Mouse (Mus musculus) stomach, postnatal 0 days (tissue): ENCODE data around the gene Olfr958. TPM values are rescaled to one million over a fixed set of nuclear protein-coding genes. Genes with fewer than 3 reads are reported as not detected.

ENCODE experiments used
- ATAC-seq: fragments of 200-750 bp; cut with Nextera tagmentation; 2 replicates; pipeline ENCODE4 v1.8.0; 2017; ENCODE audit not compliant: low FRiP score, low TSS enrichment
- DNase-seq: peaks from one replicate; pipeline ENCODE4 v3.0.0-alpha.2; 2016; ENCODE audit warnings: low spot score
- H3K27ac ChIP-seq: fragments of 300-500 bp; sonication (generic); replicated peaks from 2 replicates; pipeline ENCODE4 v1.5.1; 2014; ENCODE audit warnings: mild to moderate bottlenecking, control low read depth
- H3K27me3 ChIP-seq: fragments of 300-500 bp; sonication (generic); 2 replicates; pipeline ENCODE4 v1.6.1; 2014; ENCODE audit warnings: low read length; ENCODE audit not compliant: control insufficient read depth, insufficient read depth
- H3K36me3 ChIP-seq: fragments of 300-500 bp; sonication (generic); 2 replicates; pipeline ENCODE4 v1.6.1; 2014; ENCODE audit warnings: low read length, mixed read lengths; ENCODE audit not compliant: control insufficient read depth, insufficient read depth
- H3K4me1 ChIP-seq: fragments of 300-500 bp; sonication (generic); replicated peaks from 2 replicates; pipeline ENCODE4 v1.6.1; 2014; ENCODE audit warnings: antibody characterized with exemption; ENCODE audit not compliant: control insufficient read depth, insufficient read depth
- H3K4me2 ChIP-seq: fragments of 300-500 bp; sonication (generic); replicated peaks from 2 replicates; pipeline ENCODE4 v1.6.1; 2014; ENCODE audit warnings: low read depth, mild to moderate bottlenecking, control low read depth, moderate library complexity
- H3K4me3 ChIP-seq: fragments of 300-500 bp; sonication (generic); 2 replicates; pipeline ENCODE4 v1.5.1; 2014; ENCODE audit warnings: low read depth, low read length, control low read depth
- H3K9ac ChIP-seq: fragments of 300-500 bp; sonication (generic); 2 replicates; pipeline ENCODE4 v1.6.1; 2014; ENCODE audit warnings: mild to moderate bottlenecking, low read length, control low read depth, mixed read lengths
- H3K9me3 ChIP-seq: fragments of 300-500 bp; sonication (generic); 2 replicates; pipeline ENCODE4 v1.6.1; 2016; ENCODE audit warnings: low read length; ENCODE audit not compliant: control insufficient read depth
- CTCF ChIP-seq: IDR thresholded peaks from 2 replicates; pipeline ENCODE4 v1.5.1; 2016; ENCODE audit warnings: antibody characterized with exemption, low read depth, mild to moderate bottlenecking, moderate library complexity
- EP300 ChIP-seq: optimal IDR thresholded peaks from 2 replicates; pipeline ENCODE3; 2016; ENCODE audit warnings: antibody characterized with exemption
- WGBS: fragments of 180-500 bp; shearing (Covaris S2); extraction: QIAGEN DNeasy Blood & Tissue Kit; methylation state at CpG from one replicate; pipeline ENCODE4 v1.1.7; 2014; 5-methylcytosine and 5-hydroxymethylcytosine counted together
- polyA plus RNA-seq: library from polyadenylated mRNA; unstranded; fragments of >200 nt; fragmentation: Nextera tagmentation; extraction: Ambion mirVana; gene quantifications from 2 replicates; pipeline ENCODE4 v1.2.1, GENCODE M21; 2015

Olfr958 gene
- not detected in 2 replicates for polyA plus RNA-seq

DNA sequence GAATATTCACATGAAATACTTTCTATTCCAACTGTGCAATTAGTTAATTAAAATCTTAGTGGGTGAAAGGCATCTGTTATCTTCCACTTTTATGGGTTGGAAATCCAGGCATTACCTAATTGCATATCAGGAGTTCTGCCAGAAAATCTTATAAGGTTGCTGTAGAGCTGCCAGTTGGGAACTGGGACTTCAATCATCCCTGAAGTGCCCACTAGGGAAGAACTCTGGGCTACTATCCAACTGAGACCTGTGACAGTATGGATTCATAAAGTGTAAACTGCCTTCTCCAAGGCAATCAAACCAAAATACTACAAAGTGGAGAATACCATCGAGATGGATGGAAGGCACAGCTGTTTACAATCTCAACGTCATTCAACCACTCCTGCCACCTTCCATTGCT lies at the start of gene Olfr958:
Gene Olfr958 (minus strand): TSS at position 109 of the 400 bp plus-strand sequence.
- no peaks in the 10 kb centered on the region for H3K27me3 ChIP-seq
- H3K36me3 ChIP-seq, result no peaks in the 10 kb centered on the region
- H3K27ac ChIP-seq, result no peak within 1 kb of the TSS
- ATAC-seq, result no peak
- H3K4me2 ChIP-seq, result no peak within 1 kb of the TSS
- WGBS, result 51% methylated on average over 2 of the region's 2 CpGs
- H3K9me3 ChIP-seq, result no peaks in the 10 kb centered on the region
- no peaks in the 10 kb centered on the region for H3K4me1 ChIP-seq
- TF ChIP-seq CTCF, result no peak
- TF ChIP-seq EP300, result no peak
- DNase-seq, result no peak
- no peak within 1 kb of the TSS for H3K4me3 ChIP-seq
- no peak within 1 kb of the TSS for H3K9ac ChIP-seq

DNA sequence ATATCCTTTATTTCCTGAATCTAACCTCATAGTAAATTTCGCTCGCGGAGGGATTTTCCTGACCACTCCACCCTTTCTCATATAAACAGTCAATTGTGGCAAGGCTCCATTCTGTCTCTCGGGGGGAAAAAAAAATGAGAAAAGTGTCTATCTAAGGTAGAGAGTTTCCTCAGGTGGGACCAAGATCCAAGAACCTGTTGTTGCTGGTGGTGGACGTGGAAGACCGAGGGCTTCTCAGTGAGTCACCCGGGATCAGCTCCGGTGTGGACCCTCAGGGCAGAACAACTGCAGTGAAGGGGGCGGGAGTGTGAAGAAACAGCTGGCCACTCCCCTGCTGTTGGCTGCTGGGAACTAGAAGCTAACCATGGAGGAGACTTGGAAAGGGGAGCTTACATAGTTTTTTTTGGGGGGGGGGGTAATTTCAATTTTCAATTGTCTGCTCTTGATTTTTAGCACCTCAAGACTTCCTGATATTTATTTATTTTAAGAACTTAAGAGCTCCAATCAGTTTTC lies 49.5 kb upstream of the Olfr958 start:
- WGBS, result under 1% methylated on average over 9 of the region's 9 CpGs
- Histone ChIP-seq H3K4me1 (no peaks in the 10 kb centered on the region), H3K27me3 (no peaks in the 10 kb centered on the region), H3K4me3 (peak overlapping the region; percentile 34), H3K36me3 (no peaks in the 10 kb centered on the region), H3K27ac (no peak overlapping the region), H3K9me3 (no peaks in the 10 kb centered on the region), H3K9ac (0 out of 2 replicates have a peak overlapping the region, but pooled peaks have one; percentile 18), H3K4me2 (peak overlapping the region; percentile 62)
- ATAC-seq, result no peak
- no peak for TF ChIP-seq CTCF
- no peak for TF ChIP-seq EP300
- peak; percentile 33 for DNase-seq

DNA sequence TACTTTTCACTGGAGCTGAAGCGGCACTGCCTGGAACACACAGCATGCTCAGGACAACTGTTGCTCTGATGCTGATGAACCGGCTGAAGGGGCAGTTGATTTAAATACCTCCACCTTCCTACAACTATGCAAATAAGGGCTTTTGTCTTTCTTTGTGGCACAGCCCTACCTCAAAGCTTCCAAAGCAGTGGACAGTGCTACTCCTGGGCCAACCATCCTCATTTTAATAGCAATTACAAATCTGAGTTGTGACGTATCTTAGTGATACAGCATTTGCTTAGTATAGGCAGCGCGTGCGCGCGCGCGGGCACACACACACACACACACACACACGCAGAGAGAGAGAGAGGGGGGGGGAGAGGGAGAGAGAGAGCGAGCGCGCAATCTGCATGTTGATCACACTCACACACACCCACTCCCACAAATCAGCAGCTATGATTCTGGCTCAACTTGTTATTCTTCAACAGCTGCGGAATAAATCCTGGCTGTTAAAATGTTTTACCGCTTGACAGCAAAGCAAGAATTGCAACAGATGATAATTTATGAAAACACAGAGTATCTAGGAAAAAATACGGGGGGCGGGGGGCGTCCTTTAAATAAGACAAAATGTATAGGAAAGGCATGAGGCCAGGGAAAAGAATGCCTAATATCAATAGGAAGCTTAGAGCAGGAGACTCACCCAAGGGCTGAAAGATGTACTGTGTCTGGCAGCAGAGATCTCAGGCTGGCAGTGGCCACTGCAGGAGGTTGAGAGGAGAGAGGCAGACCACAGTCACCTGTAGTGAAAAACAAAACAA lies 48.9 kb upstream of the Olfr958 start:
- TF ChIP-seq CTCF (no peak), EP300 (no peak)
- Histone ChIP-seq H3K4me2 (peak overlapping the region; percentile 62), H3K9ac (0 out of 2 replicates have a peak overlapping the region, but pooled peaks have one; percentile 18), H3K4me1 (no peaks in the 10 kb centered on the region), H3K27me3 (no peaks in the 10 kb centered on the region), H3K9me3 (no peaks in the 10 kb centered on the region), H3K27ac (no peak overlapping the region), H3K36me3 (no peaks in the 10 kb centered on the region), H3K4me3 (peak overlapping the region; percentile 34)
- 2% methylated on average over 19 of the region's 19 CpGs for WGBS
- DNase-seq, result peak; percentile 40
- ATAC-seq, result peak; percentile 65; the same call in 1 of the 2 replicates

DNA sequence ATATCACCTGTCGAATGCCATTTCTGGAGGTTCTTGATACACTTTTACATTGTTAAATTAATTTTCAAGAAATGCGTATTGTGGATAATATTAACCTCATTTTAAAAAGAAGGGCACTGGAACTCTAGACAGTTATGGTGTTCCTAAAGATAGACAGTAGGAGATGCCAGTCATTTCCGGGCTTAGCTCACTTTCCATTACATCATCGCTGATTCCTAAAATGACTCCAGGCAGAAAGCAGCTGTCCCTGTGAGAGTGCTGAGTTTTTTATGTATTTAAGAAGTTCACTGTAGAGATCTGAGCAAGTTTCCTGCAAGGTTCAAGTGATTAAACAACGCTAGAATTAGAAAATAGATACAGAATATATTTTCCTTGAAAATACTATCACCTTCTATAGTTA lies 23.2 kb upstream of the Olfr958 start:
- Histone ChIP-seq H3K9me3 (no peaks in the 10 kb centered on the region), H3K36me3 (no peaks in the 10 kb centered on the region), H3K27ac (no peak overlapping the region), H3K4me3 (no peak overlapping the region), H3K4me1 (no peaks in the 10 kb centered on the region), H3K27me3 (no peaks in the 10 kb centered on the region), H3K4me2 (no peak overlapping the region), H3K9ac (no peak overlapping the region)
- 84% methylated on average over 5 of the region's 5 CpGs for WGBS
- ATAC-seq, result no peak
- TF ChIP-seq CTCF, result no peak
- no peak for DNase-seq

DNA sequence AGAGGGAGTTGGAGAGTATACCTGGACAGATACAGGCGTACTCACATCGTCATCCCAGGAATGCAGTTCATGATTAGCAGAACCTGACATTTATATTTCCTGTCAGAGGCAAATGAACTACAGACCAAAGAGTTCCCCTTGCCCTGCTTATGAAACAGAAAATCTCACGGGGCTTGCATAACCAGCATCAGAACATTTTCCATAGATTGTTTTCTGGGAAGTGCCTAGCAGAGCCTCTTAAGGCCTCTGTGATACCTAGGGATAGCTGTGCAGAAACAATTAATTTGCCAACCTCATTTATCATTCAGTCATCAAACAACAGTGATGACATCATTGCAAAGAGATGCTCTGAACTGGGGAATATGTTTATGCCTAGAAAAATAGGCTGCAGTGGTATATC lies 21.6 kb upstream of the Olfr958 start, which contains the start of gene Olfr959:
Gene Olfr959 (minus strand): TSS at position 101 of the 400 bp plus-strand sequence.
- H3K9ac ChIP-seq, result no peak within 1 kb of the TSS
- 71% methylated on average over 3 of the region's 3 CpGs for WGBS
- no peaks in the 10 kb centered on the region for H3K4me1 ChIP-seq
- no peaks in the 10 kb centered on the region for H3K27me3 ChIP-seq
- H3K4me3 ChIP-seq, result no peak within 1 kb of the TSS
- H3K36me3 ChIP-seq, result no peaks in the 10 kb centered on the region
- DNase-seq (no peak), ATAC-seq (no peak)
- H3K9me3 ChIP-seq, result no peaks in the 10 kb centered on the region
- H3K4me2 ChIP-seq, result no peak within 1 kb of the TSS
- H3K27ac ChIP-seq, result no peak within 1 kb of the TSS
- TF ChIP-seq EP300 (no peak), CTCF (no peak)

DNA sequence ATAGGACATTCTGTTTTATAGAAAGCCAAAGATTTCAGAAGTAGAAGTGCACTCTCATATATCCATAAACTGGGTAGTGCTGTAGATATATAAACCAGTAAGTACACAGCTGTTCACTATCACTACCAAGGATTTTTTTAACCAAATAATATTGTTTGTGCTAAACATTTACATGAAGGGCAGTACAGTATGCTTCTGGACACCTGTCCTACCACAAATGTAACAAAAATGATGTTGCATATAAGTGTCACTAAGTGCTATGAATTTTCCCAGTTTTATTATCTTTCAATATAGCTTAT lies 4.4 kb upstream of the Olfr958 start:
- Histone ChIP-seq H3K27ac (no peak overlapping the region), H3K4me2 (no peak overlapping the region), H3K9me3 (no peaks in the 10 kb centered on the region), H3K27me3 (no peaks in the 10 kb centered on the region), H3K4me3 (no peak overlapping the region), H3K4me1 (no peaks in the 10 kb centered on the region), H3K36me3 (no peaks in the 10 kb centered on the region), H3K9ac (no peak overlapping the region)
- ATAC-seq, result no peak
- DNase-seq, result no peak
- TF ChIP-seq CTCF (no peak), EP300 (no peak)
